Mouse (Mus musculus) lung, postnatal 0 days (tissue): Measurements from ENCODE around the gene Slc39a10. TPM values are rescaled to one million over a fixed set of nuclear protein-coding genes. Genes with fewer than 3 reads are reported as not detected.

Experiments used
- ATAC-seq: fragments of 200-750 bp; cut with Nextera tagmentation; 2 replicates; pipeline ENCODE4 v1.8.0; 2017; ENCODE audit warnings: moderate library complexity
- DNase-seq: peaks from one replicate; pipeline ENCODE4 v3.0.0-alpha.2; 2016; ENCODE audit warnings: low spot score
- H3K27ac ChIP-seq: fragments of 300-500 bp; sonication (generic); 2 replicates; pipeline ENCODE4 v1.5.1; 2014; ENCODE audit warnings: antibody characterized with exemption, mild to moderate bottlenecking, low read length, mixed read lengths
- H3K27me3 ChIP-seq: fragments of 300-500 bp; sonication (generic); replicated peaks from 2 replicates; pipeline ENCODE4 v1.6.1; 2014; ENCODE audit warnings: low read length, mixed read lengths; ENCODE audit not compliant: insufficient read depth
- H3K36me3 ChIP-seq: fragments of 300-500 bp; sonication (generic); 2 replicates; pipeline ENCODE4 v1.6.1; 2014; ENCODE audit warnings: low read length, mixed read lengths; ENCODE audit not compliant: insufficient read depth
- H3K4me1 ChIP-seq: fragments of 300-500 bp; sonication (generic); 2 replicates; pipeline ENCODE4 v1.6.1; 2014; ENCODE audit warnings: antibody characterized with exemption, low read depth, low read length, mixed read lengths; ENCODE audit not compliant: insufficient read depth
- H3K4me2 ChIP-seq: fragments of 300-500 bp; sonication (generic); replicated peaks from 2 replicates; pipeline ENCODE4 v1.6.1; 2014; ENCODE audit warnings: low read depth, mild to moderate bottlenecking, low read length, moderate library complexity, mixed read lengths
- H3K4me3 ChIP-seq: fragments of 300-500 bp; sonication (generic); 2 replicates; pipeline ENCODE4 v1.5.1; 2014; ENCODE audit warnings: low read depth, low read length
- H3K9ac ChIP-seq: fragments of 300-500 bp; sonication (generic); replicated peaks from 2 replicates; pipeline ENCODE4 v1.6.1; 2014; ENCODE audit warnings: low read depth, mild to moderate bottlenecking
- H3K9me3 ChIP-seq: fragments of 300-500 bp; sonication (generic); 2 replicates; pipeline ENCODE4 v1.6.1; 2016; ENCODE audit warnings: low read length, mixed read lengths
- CTCF ChIP-seq: IDR thresholded peaks from 2 replicates; pipeline ENCODE4 v1.5.1; 2016; ENCODE audit warnings: antibody characterized with exemption, mild to moderate bottlenecking
- EP300 ChIP-seq: IDR thresholded peaks from 2 replicates; pipeline ENCODE4 v1.6.1; 2016; ENCODE audit warnings: antibody characterized with exemption, mild to moderate bottlenecking, control low read depth
- WGBS: fragments of 180-500 bp; shearing (Covaris S2); extraction: QIAGEN DNeasy Blood & Tissue Kit; methylation state at CpG from one replicate; pipeline ENCODE4 v1.1.7; 2014; 5-methylcytosine and 5-hydroxymethylcytosine counted together
- polyA plus RNA-seq: library from polyadenylated mRNA; unstranded; fragments of >200 nt; fragmentation: Nextera tagmentation; extraction: Ambion mirVana; gene quantifications from 2 replicates; pipeline ENCODE4 v1.2.1, GENCODE M21; 2015

Slc39a10 gene
- polyA plus RNA-seq, 1 experiment from 2014 or later: 15.9 TPM

DNA sequence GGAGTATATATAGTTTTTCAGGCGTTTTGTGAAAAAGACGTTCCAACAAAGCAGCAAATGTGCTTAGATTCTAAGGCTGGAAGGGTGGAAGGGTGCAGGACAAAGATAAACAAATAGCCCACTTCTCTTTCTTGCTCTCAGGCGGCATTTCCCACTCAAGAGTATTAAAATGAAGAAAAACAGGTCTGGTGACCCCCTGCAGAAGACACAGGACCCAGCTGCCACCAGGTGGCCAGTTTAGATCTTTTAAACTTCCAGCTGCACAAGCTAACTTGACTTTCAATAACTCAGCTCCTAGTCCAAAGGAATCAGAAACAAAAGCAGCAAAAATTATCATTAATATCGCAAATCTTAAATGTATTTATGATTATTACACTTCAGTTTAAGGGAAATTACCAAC is 36.2 kb downstream of the Slc39a10 start:
- Histone ChIP-seq H3K4me2 (no peak overlapping the region), H3K9ac (no peak overlapping the region), H3K27me3 (no peaks in the 10 kb centered on the region), H3K4me1 (peaks cover 9% of the 10 kb centered on the region; the same call in 1 of the 2 replicates), H3K4me3 (no peak overlapping the region), H3K27ac (no peak overlapping the region), H3K9me3 (no peaks in the 10 kb centered on the region), H3K36me3 (no peaks in the 10 kb centered on the region)
- ATAC-seq: no peak
- WGBS: 48% methylated on average over 4 of the region's 4 CpGs
- DNase-seq: peak; percentile 58
- TF ChIP-seq EP300 (peak; percentile 62), CTCF (peak; percentile 47)

DNA sequence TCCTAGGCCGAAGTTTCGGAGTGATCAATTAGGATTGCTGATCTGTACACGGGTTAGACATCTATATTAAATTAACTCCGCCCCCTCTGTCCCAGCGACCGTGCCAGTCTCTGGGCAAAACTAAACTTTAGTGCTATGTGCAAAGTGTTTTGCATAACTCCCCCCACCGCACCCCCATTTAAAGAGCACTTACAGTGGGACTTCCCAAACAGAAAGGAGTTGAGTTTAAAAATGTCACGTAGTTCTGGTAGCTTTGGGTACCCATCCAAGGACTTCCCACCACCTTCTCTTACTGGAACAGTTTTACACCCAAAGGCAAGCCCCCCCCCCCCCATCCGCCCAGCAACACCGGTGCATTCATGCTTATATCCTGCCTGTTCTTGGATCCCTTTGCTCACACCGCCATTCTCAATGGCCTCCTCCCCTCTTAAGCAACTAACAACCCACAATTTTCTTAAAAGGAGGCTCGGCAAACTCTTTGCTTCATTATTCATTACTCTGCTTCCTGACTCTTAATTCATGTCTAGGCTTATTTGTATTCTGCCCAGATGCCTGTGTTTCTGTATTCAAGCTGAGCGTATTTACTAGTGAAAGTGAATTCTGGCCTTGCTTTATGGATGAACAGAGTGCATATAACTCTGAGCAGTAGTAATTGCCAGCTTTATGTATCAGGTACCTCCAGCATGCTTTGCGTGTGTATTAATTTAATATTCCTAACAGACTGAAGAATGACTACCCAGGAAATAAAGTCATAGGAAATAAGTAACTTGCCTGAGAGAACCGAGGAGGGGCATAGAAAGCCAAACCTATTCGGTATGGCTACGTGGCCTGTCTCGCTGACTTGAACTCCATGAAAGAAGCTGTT is 38.4 kb downstream of the Slc39a10 start:
- peak; percentile 96 for DNase-seq
- ATAC-seq: peak; percentile 67

DNA sequence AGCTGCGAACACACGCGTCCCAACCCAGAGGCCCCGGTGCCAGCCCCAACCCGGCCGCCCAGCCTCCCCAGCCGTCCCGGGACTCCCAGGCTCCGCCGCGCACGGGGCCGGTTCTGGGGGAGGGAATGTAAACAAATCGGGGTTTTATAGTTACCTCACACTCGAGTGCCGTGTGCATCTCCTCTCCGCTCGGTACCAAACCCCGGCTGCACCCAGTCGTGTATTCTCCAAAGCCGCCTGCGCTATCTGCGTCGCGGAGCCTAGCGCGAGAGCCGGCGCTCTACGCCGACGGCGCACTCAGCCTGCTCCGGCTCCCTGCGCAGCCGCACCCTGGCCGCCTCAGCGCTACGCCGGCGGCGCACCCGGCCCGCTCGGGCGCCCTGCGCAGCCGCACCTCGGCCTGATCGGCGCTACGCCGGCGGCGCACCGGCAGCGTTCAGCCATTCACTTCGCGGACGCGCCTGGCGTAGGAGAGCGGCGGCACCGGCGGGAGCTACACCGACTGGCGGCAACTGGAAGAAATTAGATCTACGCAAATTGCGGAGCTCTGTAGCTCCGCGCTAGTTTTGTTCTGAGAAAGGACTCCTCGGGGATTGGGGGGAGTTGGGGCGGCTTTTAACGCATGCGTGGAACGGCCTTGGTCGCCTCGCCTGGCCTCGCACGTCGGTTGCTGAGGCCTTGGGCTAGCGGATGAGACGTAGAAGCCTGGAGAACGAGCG is 39.2 kb downstream of the Slc39a10 start:
- Histone ChIP-seq H3K9me3 (no peaks in the 10 kb centered on the region), H3K9ac (peak overlapping the region; percentile 100), H3K4me1 (peaks cover 9% of the 10 kb centered on the region; the same call in 1 of the 2 replicates), H3K4me2 (peak overlapping the region; percentile 76), H3K27me3 (no peaks in the 10 kb centered on the region), H3K4me3 (peak overlapping the region; percentile 98), H3K36me3 (no peaks in the 10 kb centered on the region), H3K27ac (peak overlapping the region; percentile 100)
- ATAC-seq (peak; percentile 95), DNase-seq (peak; percentile 98)
- TF ChIP-seq CTCF: peak; percentile 40
- peak; percentile 85 for TF ChIP-seq EP300
- 2% methylated on average over 70 of the region's 86 CpGs for WGBS

More for the DNA sequence above, 38.4 kb downstream of the Slc39a10 start:
- peak overlapping the region; percentile 100 for H3K27ac ChIP-seq
- peak overlapping the region; percentile 56 for H3K4me2 ChIP-seq
- H3K4me1 ChIP-seq: peaks cover 9% of the 10 kb centered on the region; the same call in 1 of the 2 replicates
- no peaks in the 10 kb centered on the region for H3K27me3 ChIP-seq
- H3K36me3 ChIP-seq: no peaks in the 10 kb centered on the region
- no peaks in the 10 kb centered on the region for H3K9me3 ChIP-seq
- peak overlapping the region; percentile 60 for H3K9ac ChIP-seq
- TF ChIP-seq EP300: peak; percentile 8; the same call in 1 of the 2 replicates
- no peak for TF ChIP-seq CTCF
- peak overlapping the region; percentile 98 for H3K4me3 ChIP-seq
- 23% methylated on average over 18 of the region's 18 CpGs for whole genome bisulfite sequencing

DNA sequence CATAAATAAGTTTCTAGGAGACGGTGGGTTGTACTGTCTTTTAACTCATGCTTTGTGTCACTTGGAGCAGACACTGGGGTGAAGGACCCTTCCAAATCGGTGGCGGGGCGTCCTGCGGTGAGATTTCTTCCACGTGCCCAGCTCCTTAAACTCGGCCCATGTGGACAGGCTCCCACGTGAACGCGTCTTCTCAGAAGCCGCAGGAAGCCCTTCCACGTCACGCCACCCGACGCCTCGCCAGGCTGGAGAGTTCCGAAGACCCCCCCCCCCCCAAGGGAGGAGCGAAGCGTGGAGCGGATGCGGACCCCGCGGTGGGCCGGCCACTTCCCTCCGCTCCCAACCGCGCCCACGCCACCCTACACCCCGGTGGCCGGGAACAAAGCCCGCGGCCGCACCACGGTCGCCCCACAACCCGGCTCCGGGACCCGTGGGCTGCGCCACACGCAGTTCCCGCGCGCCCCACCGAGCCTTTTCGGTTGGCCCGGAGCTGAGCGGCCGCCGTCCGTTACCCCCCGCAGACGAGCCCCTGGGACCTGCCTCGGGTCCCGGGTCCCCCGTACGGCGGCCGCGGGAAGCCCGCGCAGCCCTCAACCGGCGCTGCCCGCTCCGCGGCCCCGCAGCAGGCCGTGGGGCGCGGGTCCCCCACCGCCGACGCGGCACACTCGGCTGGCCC is 39.9 kb downstream of the Slc39a10 start:
- Histone ChIP-seq H3K4me2 (peak overlapping the region; percentile 76), H3K9ac (peak overlapping the region; percentile 100), H3K36me3 (no peaks in the 10 kb centered on the region), H3K4me1 (peaks cover 9% of the 10 kb centered on the region; the same call in 1 of the 2 replicates), H3K27me3 (no peaks in the 10 kb centered on the region), H3K4me3 (peak overlapping the region; percentile 98), H3K9me3 (no peaks in the 10 kb centered on the region), H3K27ac (peak overlapping the region; percentile 100)
- peak; percentile 46 for ATAC-seq
- TF ChIP-seq EP300: no peak
- 4% methylated on average over 27 of the region's 75 CpGs for WGBS
- peak; percentile 87 for DNase-seq

DNA sequence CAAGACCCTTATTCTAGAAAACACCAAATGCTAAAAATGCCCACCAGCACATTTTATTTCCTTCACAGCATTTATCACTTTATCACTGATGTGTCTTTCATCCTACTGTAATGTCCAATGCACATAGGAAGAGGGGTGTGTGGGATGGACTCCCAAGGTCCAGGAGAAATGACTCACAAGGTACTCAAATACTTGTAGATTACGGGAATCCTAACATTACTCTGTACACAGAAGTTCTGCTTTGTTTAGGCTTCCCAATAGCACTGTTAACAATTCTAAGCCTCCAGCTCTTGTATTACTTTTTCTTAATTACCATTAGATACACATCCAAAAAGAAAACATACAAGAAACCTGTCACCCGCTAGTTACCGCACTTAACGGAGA is 40.4 kb downstream of the Slc39a10 start:
- peak overlapping the region; percentile 98 for H3K4me3 ChIP-seq
- H3K4me1 ChIP-seq: peaks cover 9% of the 10 kb centered on the region; the same call in 1 of the 2 replicates
- ATAC-seq (no peak), DNase-seq (peak; percentile 54)
- H3K27me3 ChIP-seq: no peaks in the 10 kb centered on the region
- no peaks in the 10 kb centered on the region for H3K9me3 ChIP-seq
- H3K36me3 ChIP-seq: no peaks in the 10 kb centered on the region
- peak overlapping the region; percentile 100 for H3K27ac ChIP-seq
- TF ChIP-seq CTCF: no peak
- TF ChIP-seq EP300: no peak; the same call in 1 of the 2 replicates
- WGBS: under 1% methylated on average over 4 of the region's 4 CpGs
- H3K9ac ChIP-seq: peak overlapping the region; percentile 100
- peak overlapping the region; percentile 76 for H3K4me2 ChIP-seq
